Mouse (Mus musculus): ENCODE data around the gene Ift88.

- no peak for TF ChIP-seq POLR2A (IDR thresholded peaks at IDR 0.05; ENCODE audit: insufficient read depth, low read length)
- no peak for TF ChIP-seq CTCF (IDR thresholded peaks at IDR 0.05; ENCODE audit: low read depth, low read length)
Observed at GRCm38 (mm10) chr14:57534346-57534745, 110.5 kb downstream of the Ift88 start.

Data from ES-Bruce4 (cell line).